In the genomic region with DNA sequence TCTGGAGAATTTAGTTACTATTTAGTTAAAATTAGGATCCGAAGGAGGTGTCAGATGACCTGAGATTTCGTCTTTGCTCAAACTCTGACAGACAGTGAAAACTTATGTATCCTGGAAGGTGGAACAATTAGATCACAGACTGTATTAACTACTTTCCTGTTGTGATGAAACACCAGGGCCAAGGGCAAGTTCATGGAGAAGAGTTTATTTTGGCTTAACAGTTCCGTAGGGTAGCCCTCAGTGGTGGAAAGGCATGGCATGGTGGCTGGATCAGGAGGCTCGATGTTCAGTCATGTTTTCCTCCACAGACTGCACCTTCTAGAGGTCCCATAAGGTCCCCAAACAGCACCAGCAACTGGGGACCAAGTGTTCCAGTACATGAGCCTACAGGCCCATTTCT, we compare ENCODE assay signal across 1 mouse cellular context.
TF ChIP-seq lines count a peak whose summit lies in the region.

No protein-coding gene starts in this region.

TF ChIP-seq in CH12.LX, 34 proteins besides CTCF, POLR2A, EP300 and RAD21:
- TF ChIP-seq MAFK (IDR thresholded peaks at IDR 0.05; ENCODE audit: insufficient replicate concordance, low read length) (no peak), CHD1 (IDR thresholded peaks at IDR 0.05; ENCODE audit: low read depth, low read length) (peak; percentile 24; the same call in 1 of the 2 replicates), RCOR1 (conservative IDR thresholded peaks at IDR 0.05; ENCODE audit: low read depth, low read length) (no peak)
